Mouse (Mus musculus): Measurements from ENCODE around the gene Gps2. TPM values are rescaled to one million over a fixed set of nuclear protein-coding genes. Genes with fewer than 3 reads are reported as not detected.

Gene Gps2
- total and polyA plus RNA-seq, 3 experiments = 78.0 to 113 TPM; not detected in 1

DNA sequence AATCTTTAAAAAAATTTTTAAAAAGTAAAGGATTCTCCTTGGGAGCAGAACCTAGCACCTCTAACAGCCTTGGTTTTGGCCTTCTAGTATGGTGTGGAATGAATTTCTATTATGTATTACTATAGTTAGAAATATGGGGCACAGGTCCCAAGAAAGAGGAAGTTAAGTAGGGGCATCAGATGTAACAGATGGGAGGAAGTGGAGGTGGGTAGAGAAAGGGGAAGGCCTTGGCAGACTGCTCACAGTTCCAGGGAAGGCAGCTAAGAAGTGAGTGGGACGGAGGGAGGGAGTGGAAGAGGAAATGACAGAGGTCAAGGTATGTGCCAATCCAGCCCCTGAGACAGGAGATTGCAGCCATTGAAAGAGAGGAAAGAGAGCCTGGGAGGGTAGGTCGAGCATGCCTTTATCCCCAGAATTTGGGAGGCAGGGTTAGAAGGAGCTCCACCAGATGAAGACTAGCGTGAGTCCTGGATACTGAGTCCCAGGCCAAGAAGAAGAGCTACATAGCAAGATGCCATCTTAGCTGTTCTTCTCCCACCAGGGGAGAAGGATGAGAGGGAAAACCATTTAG, 17.4 kb downstream of the Gps2 start (continued):
- peak; percentile 76 to 78 for TF ChIP-seq EP300 (IDR thresholded peaks at IDR 0.05; ENCODE audit: low read depth in 1 of 2, low read length in 2 of 2)

DNA sequence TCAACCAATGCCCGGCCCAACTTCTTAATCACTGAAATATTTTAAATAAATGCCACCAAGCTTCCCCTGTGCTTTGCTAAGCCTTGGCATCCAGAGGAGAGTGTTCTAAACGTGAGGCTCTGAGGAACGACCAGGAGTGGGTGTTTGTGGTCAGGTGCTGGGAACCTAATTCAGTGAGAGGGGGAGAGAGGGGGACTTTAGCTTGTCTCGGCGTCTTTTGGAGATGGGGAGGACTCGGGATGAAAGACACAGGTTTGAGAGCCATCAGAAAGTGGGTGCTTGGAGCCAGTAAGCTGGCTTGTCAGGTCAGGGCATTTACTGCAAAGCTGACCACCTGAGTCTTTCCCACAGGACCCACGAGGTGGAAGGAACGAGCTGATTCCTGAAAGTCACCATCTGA, 18.1 kb downstream of the Gps2 start:
- Histone ChIP-seq H3K4me1 (ENCODE audit: control insufficient read depth in 1 of 2, insufficient read depth in 2 of 2, low read length in 2 of 2) (peaks cover 9 to 37% of the 10 kb centered on the region in 2 experiments; a peak in 3 of 4 replicates), H3K4me3 (ENCODE audit: control insufficient read depth in 1 of 2, insufficient read depth in 1 of 2, low read depth in 2 of 2, low read length in 2 of 2) (peak overlapping the region; percentile 17 to 47), H3K9ac (ENCODE audit: control insufficient read depth, low read depth, low read length, poor library complexity, severe bottlenecking) (peak overlapping the region; percentile 56), H3K27me3 (ENCODE audit: control insufficient read depth in 1 of 2, insufficient read depth in 2 of 2, low read length in 2 of 2) (no peaks in the 10 kb centered on the region), H3K27ac (ENCODE audit: control insufficient read depth, low read depth, low read length) (peak overlapping the region; percentile 99), H3K9me3 (replicated peaks; ENCODE audit: insufficient read depth, low read length) (no peaks in the 10 kb centered on the region), H3K36me3 (ENCODE audit: control insufficient read depth in 1 of 2, insufficient read depth in 2 of 2, low read length in 2 of 2) (peaks cover 0 to 36% of the 10 kb centered on the region in 2 experiments; a peak in 2 of 4 replicates), H3K79me2 (ENCODE audit: control insufficient read depth, insufficient read depth, low read length, poor library complexity) (no peaks in the 10 kb centered on the region)
- TF ChIP-seq UBTF (IDR thresholded peaks at IDR 0.05; ENCODE audit: borderline replicate concordance, insufficient read depth, low read depth, low read length) (no peak), ZNF384 (IDR thresholded peaks at IDR 0.05; ENCODE audit: low read depth, low read length) (peak; percentile 63; the same call in 1 of the 2 replicates), SIN3A (IDR thresholded peaks at IDR 0.05; ENCODE audit: low read length) (0 out of 2 replicates have a peak, but pooled peaks have one; percentile 1)
- peak; percentile 43 for DNase-seq (ENCODE audit: low read depth, low spot score)

DNA sequence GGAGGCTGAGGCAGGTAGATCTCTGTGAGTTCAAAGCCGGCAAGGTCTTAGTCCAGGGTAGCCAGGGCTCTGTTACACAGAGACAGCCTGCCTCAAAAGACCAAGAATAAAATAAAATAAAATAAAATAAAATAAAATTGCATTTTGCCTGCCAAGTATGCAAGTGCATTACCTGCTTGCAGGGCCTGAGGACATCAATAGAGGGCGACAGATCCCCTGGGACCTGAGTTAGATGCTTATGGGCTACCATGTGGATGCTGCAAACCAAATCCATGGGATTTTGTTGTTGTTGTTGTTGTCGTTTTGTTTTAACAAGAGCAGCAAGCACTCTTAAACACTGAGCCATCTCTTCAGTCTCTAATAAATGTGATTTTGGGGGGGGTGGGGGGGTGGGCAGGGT, 18.6 kb downstream of the Gps2 start:
- DNase-seq (ENCODE audit: low read depth, low spot score) = peak; percentile 59
- TF ChIP-seq KAT2A (conservative IDR thresholded peaks at IDR 0.05; ENCODE audit: low read depth, low read length) = no peak
- TF ChIP-seq GABPA (IDR thresholded peaks at IDR 0.05; ENCODE audit: low read depth, low read length) = no peak
- peak; percentile 3; the same call in 1 of the 2 replicates for TF ChIP-seq RAD21 (IDR thresholded peaks at IDR 0.05; ENCODE audit: low read depth, low read length)
- peak; percentile 39 to 66 (median 47) for TF ChIP-seq CTCF (IDR thresholded peaks at IDR 0.05 in 2 of 3, conservative IDR thresholded peaks at IDR 0.05 in 1 of 3; ENCODE audit: control insufficient read depth in 1 of 3, insufficient read depth in 1 of 3, low read depth in 2 of 3, low read length in 3 of 3, poor library complexity in 1 of 3, severe bottlenecking in 1 of 3)
- H3K4me3 ChIP-seq (ENCODE audit: control insufficient read depth in 1 of 2, insufficient read depth in 1 of 2, low read depth in 2 of 2, low read length in 2 of 2) = peak overlapping the region in 1 of 2 experiments; percentile 47; a peak in 2 of 4 replicates
- peak overlapping the region; percentile 56 for H3K9ac ChIP-seq (ENCODE audit: control insufficient read depth, low read depth, low read length, poor library complexity, severe bottlenecking)
- peaks cover 0 to 36% of the 10 kb centered on the region in 2 experiments; a peak in 2 of 4 replicates for H3K36me3 ChIP-seq (ENCODE audit: control insufficient read depth in 1 of 2, insufficient read depth in 2 of 2, low read length in 2 of 2)
- no peaks in the 10 kb centered on the region for H3K79me2 ChIP-seq (ENCODE audit: control insufficient read depth, insufficient read depth, low read length, poor library complexity)
- no peaks in the 10 kb centered on the region for H3K27me3 ChIP-seq (ENCODE audit: control insufficient read depth in 1 of 2, insufficient read depth in 2 of 2, low read length in 2 of 2)
- H3K4me1 ChIP-seq (ENCODE audit: control insufficient read depth in 1 of 2, insufficient read depth in 2 of 2, low read length in 2 of 2) = peaks cover 9 to 37% of the 10 kb centered on the region in 2 experiments; a peak in 3 of 4 replicates
- H3K9me3 ChIP-seq (replicated peaks; ENCODE audit: insufficient read depth, low read length) = no peaks in the 10 kb centered on the region
- peak overlapping the region; percentile 99 for H3K27ac ChIP-seq (ENCODE audit: control insufficient read depth, low read depth, low read length)

DNA sequence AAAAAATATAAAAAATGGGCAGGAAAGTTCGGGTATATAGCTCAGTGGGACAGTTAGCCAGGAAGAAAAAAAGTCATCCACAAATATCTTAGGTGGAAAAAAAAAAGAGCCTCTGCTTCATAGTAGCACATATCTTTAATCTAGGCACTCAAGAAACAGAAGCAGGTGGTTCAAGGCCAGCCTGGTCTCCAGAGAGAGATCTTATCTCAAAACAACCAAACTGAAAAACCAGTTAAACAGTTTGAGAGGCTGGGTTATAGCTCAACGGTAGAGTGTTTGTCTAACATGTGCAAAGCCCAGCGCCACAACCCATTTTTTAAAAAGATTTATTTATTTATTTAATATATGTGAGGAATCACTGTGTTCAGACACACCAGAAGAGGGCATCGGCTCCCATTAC, 19.4 kb downstream of the Gps2 start:
- no peak for TF ChIP-seq ETS1 (IDR thresholded peaks at IDR 0.05; ENCODE audit: low read depth, low read length)
- TF ChIP-seq E2F4 (IDR thresholded peaks at IDR 0.05; ENCODE audit: borderline replicate concordance, low read depth, low read length) = no peak
- no peak for TF ChIP-seq JUND (IDR thresholded peaks at IDR 0.05; ENCODE audit: low read depth, low read length)
- H3K27me3 ChIP-seq (ENCODE audit: control insufficient read depth in 1 of 2, insufficient read depth in 2 of 2, low read length in 2 of 2) = no peaks in the 10 kb centered on the region; a peak in 1 of 4 replicates
- no peak overlapping the region for H3K27ac ChIP-seq (ENCODE audit: control insufficient read depth, low read depth, low read length)
- H3K4me3 ChIP-seq (ENCODE audit: control insufficient read depth in 1 of 2, insufficient read depth in 1 of 2, low read depth in 2 of 2, low read length in 2 of 2) = no peak overlapping the region
- peaks cover 0 to 36% of the 10 kb centered on the region in 2 experiments; a peak in 2 of 4 replicates for H3K36me3 ChIP-seq (ENCODE audit: control insufficient read depth in 1 of 2, insufficient read depth in 2 of 2, low read length in 2 of 2)
- DNase-seq (ENCODE audit: low read depth, low spot score) = no peak
- no peaks in the 10 kb centered on the region for H3K79me2 ChIP-seq (ENCODE audit: control insufficient read depth, insufficient read depth, low read length, poor library complexity)
- peaks cover 9 to 37% of the 10 kb centered on the region in 2 experiments; a peak in 3 of 4 replicates for H3K4me1 ChIP-seq (ENCODE audit: control insufficient read depth in 1 of 2, insufficient read depth in 2 of 2, low read length in 2 of 2)
- no peak overlapping the region for H3K9ac ChIP-seq (ENCODE audit: control insufficient read depth, low read depth, low read length, poor library complexity, severe bottlenecking)
- H3K9me3 ChIP-seq (replicated peaks; ENCODE audit: insufficient read depth, low read length) = no peaks in the 10 kb centered on the region

Data from MEL (cell line).